Mouse (Mus musculus) T-cell, adult 2 months (primary cell): Measurements from ENCODE around the gene Apopt1.
"Not testable (repeated sequence)": the region's sequence is repeated elsewhere in the genome, so short reads cannot be mapped to it uniquely, and the experiment has no call there.

Experiments
- DNase-seq: peaks from one replicate; pipeline ENCODE4 v3.0.0; 2022; ENCODE audit warnings: low spot score

Apopt1 gene

DNA sequence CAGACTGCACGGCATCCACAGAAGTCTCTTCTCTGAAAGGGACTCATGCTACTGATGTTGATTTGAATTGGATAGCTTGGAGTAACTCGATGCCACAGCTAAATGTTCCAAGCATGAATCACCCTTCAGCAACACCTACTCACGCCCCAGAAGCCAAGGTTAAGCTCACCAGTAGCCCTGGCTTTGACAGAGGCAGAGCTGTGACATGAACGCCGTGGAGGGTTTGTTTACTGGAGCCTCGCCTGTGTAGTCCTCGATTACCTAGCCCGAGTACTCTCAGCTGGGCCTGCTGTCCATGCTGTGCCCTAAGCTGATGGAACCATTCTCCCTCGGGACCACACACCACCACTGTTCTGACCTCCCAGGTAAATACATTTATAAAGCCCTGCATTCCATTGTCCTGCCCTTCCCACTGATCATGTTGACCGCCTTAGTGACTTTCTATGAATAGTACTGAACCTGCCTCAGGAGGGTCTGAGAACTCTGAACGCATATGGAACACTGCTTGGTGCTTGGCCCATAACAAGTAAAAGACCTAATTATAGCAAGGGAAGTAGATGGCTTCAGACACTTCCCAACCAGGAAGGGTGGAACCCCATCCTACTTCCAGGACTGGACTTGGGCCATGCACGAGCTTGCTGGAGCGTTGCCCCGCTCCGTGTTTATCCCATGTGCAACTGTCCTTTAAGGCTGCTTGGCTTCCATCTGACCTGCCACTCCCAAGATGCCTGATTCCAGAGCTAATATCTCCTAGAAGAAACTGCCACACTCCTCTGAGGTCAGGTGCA lies 7.7 kb upstream of the Apopt1 start:
- DNase-seq = no peak

DNA sequence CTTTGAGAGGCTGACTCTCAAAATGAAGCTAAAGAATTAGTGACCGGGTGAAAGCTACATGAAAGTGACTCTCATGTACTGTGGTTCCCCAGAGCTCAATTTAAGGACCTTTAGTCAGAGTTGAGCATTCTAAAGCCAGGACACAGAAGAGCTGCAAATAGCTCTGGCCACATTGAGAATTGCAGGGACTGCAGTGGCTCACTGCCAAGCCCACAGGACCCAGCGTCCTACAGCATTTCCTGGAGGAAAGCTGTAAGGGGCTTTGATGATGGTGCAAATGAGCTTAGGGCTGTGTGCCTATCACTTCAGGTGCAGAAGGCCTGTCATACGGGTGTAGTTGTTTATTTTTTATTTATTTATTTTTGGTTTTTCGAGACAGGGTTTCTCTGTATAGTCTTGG lies 4.9 kb upstream of the Apopt1 start:
- no peak for DNase-seq

DNA sequence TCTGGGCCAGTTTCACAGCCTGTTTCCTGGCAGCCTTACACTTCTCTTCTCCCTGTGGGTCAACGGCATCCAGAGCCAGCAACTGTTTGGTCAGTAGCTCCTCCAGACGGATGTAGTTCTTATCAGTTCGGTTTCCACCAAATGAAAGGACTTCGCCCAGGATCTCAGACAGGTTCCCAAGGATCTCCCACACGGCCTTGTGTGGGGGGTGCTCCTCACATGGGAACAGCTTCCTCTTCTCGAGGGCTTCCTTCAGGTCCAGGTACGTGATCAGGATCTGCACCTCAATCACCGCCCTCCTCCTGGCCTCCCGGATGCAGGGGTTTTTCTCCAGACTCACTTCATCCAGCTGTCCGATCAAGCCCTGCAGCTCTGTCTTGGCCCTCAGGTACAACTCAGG lies 3.0 kb upstream of the Apopt1 start:
- no peak for DNase-seq

DNA sequence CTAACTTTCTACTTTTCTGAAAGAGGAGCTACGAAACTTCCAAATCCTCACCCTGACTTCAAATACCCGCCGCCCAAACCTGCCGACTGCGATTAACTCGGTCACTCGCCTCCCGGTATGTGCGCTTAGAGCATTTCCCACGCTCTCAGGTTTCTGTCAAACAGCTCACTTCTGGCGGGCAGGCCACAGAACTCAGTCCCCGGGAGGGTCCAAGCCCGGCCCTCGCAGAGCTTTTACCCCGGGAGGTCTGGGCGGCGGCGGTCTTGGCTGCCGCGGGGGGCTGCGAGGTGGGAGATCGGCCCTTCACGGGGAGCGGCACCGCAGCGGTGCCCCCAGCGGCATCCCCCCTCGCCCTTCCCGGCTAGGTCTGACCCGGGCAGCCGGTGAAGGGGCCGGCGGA lies 585 bp upstream of the Apopt1 start:
- DNase-seq = peak; percentile 21

DNA sequence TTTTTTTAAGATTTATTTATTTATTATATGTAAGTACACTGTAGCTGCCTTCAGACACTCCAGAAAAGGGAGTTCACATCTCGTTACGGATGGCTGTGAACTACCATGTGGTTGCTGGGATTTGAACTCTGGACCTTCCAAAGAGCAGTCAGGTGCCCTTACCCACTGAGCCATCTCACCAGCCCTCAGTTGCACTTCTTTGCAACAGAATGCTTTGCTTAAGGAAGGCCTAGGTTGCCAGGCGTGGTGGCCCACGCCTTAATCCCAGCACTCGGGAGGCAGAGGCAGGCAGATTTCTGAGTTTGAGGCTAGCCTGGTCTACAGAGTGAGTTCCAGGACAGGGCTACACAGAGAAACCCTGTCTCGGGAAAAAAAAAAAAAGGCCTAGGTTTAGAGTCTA lies 819 bp downstream of the Apopt1 start:
- DNase-seq = not testable (repeated sequence)

DNA sequence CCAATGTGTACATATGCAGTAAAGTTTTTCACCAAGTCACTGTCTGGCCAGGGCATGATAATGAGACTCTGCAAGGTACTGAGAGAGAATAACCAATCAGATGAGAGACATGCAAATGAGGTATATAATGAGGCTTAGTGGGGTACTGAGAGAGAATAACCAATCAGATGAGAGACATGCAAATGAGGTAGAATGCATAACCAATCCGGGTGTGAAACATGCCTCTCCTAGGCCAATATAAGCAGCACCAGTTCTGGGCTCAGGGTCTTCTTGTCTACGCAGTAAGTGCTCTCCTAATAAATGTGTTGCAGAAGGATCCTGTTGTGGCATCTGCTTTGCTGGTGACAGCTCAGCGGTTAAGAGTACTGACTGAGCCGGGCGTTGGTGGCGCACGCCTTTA lies 3.4 kb downstream of the Apopt1 start:
- DNase-seq = no peak

DNA sequence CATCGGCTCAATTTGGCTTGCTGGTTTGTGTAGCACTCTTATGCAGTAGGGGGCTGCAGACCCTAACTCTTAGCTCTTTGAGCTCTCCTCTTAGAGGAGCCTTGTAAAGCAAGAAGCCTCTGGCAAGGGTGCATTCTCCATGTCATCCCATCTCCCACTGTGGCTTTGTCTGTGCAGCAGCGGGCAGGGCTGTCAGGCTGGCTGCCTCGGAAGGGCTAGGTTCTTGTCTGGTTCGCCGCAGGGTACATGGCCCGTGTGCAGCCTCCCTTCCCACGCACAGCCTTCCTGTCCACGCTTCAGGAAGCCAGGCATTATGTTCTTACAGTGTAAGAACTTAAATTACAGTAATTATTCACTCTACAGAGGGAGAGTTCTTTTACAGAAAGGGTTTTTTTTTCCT lies 5.6 kb downstream of the Apopt1 start:
- DNase-seq = no peak

DNA sequence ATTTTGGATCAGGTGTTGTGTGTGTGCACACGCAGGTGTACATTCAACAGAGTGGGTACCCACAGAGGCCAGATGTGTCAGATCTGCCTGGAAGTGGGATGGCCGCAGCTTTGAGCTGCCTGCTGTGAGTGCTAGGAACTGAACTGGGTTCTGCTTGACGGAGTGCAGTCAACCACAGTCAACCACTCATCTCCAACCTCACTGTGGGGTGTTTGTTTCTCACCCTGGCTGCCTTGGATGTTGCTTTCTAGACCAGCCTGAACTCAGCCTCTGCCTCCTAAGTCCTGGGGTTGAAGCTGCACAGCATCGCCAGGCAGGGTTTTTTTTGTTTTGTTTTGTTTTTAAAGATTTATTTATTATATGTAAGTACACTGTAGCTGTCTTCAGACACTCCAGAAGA lies 7.2 kb downstream of the Apopt1 start:
- DNase-seq = no peak

DNA sequence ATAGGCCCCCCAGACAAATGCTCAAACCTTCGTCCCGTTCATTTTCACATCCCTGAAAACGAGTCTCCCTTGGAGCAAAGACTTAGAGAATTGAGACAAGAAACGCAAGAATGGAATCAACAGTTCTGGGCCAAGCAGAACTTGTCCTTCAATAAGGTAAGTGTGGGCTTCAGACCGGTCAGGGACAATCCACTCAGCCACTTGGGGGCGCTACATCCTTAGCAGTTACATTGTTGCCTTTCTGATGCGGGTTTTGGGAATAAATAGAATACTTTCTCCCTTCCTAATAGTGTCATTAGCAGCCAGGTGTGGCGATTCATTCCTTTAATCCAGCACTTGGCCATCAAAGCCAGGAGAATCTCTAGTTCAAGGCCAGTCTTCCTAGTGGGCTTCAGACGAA lies 9.6 kb downstream of the Apopt1 start:
- DNase-seq = no peak

DNA sequence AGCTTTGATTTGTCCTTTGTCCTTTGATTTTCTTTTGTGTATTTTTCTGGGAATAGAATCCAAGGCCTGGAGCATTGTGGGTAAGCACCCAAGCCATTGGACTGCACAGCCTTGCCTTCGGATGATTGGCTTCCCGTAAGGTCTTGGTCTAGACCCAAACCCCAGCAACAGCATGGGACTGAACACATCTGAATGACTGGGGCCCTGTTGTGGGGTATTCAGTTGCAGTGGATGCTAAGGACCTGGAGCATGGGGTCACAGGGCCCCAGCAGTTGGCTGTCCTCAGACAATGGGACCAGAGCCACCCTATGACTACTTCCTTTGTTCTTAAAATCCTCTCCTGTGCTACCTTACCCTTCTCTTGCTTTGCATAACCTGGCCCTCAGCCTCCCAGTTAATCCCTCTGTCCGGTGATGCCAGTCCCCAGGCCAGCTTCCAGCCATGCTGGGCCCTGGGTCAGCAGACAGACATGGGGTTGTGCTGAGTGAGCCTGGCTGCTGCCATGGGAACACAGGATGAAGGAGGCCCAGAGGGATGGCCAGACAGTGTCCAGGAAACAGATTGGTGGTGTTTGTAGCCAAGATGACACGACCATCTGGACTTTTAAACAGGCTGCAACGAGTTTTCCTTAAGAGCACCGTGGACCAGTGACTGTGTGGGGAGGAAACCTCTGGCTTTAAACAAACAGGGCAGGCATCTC lies 11.7 kb downstream of the Apopt1 start:
- DNase-seq = no peak

DNA sequence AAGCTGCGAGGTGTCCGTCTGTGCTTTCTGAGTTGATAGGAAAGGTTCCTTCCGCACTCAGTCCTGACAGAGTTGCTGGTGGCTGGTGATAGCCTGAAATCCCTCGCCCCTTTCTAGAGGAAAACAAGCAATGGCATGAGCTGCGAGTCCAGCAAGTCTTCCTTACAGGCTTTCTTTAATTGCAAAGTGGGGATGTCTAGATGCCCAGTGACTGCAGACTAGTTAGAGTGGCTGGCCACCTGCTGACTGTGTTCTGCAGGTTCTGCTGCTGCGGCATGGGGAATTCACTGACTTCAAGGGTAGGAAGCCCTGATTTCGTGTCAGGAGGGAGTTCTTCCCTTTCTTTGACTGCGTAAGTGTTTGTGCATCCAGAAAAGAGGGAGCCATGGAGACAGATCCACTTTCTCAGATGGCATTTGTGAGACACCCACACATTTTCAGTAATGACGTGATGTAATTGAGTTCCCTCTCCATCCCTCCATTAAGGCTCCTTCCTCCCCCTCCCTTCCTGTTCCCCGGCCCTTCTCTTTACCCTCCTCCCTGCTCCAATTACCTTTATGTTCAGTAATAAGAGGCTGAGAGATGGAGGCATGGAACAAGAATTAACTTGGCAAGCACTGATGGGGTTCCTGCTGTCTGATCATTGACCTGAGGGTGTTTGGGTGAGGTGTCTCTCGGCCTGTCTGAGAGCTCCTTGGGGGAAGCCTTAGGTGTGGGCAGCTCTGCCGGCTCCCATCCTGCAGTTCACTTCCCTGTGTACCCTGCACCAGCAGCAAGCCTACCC lies 12.5 kb downstream of the Apopt1 start:
- DNase-seq = no peak

DNA sequence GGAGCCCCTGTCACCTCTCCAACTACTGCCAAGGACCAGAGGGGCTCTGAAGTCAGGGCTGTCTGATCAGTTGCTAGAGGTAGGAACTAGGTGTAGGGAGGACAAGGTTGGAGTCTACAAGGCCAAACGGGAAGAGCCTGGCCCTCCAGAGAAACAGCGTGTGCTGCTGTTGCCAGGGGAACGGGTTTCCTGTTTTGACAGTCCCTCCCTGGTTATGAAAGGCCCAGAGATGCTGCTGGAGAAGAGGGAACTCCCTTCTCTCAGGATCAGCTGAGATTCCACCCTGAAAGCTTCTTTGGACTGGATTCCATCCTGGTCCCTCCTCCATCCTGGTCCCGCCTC lies 13.0 kb downstream of the Apopt1 start:
- no peak for DNase-seq

DNA sequence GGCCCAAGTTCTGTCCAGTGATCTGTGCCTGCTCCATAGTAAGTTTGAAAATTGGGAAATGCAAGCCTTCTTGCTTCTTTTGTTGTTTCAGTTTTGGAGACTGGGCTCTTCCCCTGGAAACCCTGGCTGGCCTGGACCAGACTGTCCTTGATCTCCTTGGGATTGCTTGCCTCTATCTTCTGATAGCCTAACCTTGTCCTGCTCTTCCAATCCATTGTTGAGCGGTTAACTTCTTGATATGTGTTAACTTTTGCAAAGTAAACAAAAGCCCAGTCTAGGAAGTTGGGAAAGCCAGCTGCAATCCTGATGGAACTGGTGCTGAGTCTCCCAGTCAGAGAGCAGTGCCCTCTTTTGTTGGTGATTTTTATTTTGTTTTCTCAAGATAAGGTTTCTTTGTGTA lies 14.9 kb downstream of the Apopt1 start:
- DNase-seq = no peak

DNA sequence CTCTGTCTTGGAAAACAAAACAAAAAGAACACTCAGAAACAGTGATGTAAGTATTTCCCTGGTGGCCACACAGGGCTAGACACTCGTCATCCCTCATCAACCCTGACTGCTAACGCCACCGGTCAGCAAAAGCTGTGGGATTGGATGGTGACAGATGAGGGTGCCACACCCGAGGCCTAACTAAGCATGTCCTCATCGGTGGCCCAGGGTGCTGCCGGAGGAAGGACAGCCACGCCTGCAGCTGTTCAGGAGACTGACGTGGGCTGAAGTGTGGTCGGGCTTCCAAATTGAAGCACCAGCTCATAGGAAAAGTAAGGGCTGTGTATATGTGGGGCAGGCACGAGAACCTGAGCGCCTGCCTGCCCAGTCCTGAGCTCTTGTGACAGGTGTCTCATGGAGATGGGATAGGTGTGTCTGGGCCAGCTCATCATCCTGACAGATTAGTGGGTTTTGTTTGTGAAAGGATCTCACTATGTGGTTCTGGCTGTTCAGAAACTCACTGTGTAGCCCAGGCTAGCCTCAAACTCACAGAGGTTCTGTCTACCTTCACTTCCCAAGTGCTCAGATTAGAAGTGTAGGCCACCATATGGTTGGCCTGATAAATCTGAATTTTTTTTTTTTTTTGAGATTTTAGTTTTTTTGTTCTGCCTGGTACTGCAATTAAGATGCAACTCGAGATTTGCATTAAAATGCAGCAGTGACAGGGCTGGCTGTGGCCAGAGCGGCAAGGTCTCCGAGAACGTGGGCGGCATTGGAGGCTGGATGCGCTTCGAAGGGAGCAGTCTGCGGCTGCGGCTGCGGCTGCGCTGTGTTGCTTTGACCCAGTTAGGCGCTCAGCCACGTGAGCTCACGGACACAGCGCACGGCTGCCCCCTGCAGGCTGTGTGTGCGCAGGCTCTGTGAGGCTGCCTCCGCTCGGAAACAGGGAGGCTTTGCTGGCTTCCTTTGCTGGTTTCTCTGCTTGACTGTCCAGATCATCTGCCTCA lies 19.1 kb downstream of the Apopt1 start:
- DNase-seq = peak; percentile 83

DNA sequence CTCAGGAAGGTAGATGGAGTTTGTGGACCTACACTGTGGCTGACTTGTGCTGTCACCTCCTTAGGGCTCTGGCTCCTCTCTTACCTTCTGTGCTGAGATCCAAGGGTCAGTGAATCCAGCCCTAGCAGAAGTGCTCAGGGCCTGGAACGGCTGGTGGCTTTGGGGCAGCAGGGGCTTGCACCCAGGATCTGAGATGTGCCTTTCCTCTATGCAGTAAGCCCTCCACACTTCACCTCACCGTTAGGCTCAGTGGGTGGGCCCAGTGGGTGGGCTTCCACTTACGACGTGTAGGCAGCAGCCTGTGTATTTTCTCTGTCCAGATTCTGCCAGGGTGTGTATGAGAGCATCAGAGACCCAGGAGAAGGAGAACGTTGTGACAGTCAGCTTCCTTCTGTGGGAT lies 19.9 kb downstream of the Apopt1 start:
- no peak for DNase-seq

DNA sequence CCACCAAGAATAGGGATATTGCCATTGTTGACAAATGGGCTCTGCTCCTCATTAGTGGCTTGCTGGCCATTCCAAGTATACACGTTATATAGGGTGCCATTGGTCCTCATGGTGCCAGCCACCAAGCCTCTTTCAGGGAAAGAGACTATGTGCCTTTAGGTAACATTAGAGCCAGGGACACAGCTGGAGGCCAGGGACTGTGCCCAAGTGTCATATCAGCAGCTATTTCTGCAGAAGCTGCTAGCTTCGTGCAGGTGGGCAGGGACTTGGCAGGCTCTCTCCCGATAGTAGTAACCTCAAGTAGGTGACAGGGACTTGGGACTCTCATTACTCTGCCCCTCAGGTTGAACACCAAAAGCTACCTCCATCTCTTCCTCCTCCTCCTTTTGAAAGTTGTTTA lies 21.9 kb downstream of the Apopt1 start:
- no peak for DNase-seq

DNA sequence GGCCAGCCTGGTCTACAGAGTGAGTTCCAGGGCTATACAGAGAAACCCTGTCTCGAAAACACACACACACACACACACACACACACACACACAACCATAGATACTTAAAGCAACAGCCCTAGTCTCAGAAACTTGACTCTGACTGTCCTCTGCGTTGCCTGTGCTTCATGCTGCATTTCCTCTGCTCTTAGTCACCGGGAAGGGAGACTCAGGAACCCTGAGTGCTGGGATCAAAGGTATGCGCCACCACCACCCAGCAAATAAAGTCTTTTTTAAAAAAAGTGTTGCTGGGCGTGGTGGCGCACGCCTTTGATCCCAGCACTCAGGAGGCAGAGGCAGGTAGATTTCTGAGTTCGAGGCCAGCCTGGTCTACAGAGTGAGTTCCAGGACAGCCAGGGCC lies 23.6 kb downstream of the Apopt1 start:
- DNase-seq = not testable (repeated sequence)

DNA sequence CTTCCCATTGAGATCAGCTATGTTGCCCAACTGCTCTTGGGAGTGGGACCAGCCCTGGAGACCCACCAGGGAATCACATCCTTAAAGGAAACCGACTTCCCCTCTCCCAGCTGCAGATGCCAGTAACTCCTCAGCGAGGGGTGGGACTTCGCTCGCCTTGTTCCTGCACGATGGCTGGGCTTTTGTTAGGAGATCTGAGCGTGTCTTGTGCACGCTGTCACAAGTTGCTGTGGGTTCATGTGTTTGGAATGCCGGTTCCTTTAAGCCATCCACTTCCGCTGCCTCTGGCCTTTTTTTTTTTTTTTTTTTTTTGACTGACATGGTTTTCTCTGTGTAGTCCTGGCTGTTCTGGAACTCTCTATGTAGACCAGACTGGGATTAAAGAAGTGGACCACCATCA lies 24.3 kb downstream of the Apopt1 start:
- DNase-seq = no peak

DNA sequence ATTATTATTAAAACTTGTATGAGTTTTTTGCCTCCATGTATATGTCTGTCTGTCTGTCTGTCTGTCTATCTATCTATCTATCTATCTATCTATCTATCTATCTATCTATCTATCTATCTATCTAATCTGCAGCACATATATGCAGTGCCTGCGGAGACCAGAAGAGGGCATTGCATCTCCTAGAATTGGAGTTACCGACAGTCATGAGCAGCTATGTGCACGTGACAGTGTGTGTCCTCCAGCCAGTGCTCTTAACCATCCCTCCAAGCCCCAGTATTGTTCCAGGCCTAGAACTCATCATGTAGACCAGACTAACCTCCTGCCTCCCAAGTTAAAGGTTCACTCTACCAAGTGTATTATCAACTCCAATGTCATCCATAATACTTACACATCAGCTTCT lies 25.7 kb downstream of the Apopt1 start:
- peak; percentile 13 for DNase-seq

DNA sequence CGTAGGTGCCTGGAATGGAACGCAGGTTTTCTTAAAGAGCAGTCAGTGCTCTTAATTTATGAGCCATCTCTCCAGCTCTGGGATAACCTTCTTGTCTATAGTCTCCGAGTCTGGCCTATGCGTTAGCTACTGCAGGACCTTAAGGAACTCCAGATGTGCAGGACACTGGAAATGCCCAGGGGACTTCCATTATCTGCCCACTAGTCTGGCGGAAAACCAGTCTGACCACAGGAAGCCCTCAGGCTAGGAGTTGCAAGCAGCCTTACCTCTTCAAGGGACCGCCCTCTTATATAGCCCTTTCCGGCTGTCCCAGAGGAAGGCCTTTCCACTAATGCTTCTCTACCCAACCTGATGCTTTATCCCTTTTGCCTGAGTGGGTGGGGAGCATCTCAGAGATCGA lies 28.3 kb downstream of the Apopt1 start:
- no peak for DNase-seq

DNA sequence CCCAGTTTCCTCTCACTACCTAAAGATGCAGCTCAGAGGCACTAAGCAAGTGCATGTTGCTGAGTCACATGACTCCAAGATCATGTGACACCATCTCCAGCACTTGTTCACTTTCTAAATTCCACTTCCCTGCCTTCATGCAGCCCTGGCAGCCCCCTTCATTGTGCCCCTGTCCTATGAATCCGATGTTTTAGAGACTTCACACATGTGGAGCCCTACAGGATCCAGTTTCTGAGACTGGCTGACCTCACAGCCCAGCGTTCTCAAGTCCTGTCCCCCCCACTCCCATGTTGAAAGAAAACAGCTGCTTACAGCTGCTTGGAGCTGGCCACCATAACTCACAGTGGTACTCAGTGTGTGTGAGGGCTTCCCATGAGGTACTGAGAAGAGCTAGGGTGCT lies 30.4 kb downstream of the Apopt1 start:
- DNase-seq = no peak

DNA sequence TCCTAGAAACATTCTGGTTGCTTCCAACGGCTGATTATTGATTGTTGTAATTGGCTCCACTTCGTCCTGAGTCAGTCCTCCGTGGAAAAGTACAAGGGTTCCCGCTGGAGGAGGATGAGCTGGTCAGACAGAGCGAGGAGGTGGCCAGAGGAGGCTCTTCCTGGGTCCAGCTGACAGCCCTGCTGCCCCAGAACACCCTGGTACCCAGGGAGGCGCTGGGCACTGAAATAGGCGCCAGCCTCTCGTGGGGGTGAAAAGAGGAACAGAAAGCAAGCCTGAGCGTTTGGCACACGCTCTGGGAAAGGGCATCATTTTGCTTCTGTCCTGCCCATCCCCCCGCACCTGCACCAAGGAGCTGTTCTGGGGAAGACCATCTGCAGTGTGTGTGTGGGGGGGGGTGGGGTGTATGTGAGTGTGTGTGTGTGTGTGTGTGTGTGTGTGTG lies 30.9 kb downstream of the Apopt1 start:
- no peak for DNase-seq
